Mouse (Mus musculus) embryonic facial prominence, embryonic 11.5 days (tissue): ENCODE measurements at regions not wholly inside any gene's neighbourhood (a gene's known extent, or its start where the extent isn't known, plus 50 kb on each side); places are given as distances from the start of the nearest gene placed in this dataset. TPM values are rescaled to one million over a fixed set of nuclear protein-coding genes. Genes with fewer than 3 reads are reported as not detected.

ENCODE experiments used
- ATAC-seq: fragments of 200-750 bp; cut with Nextera tagmentation; replicated peaks from 2 replicates; pipeline ENCODE4 v1.8.0; 2017; ENCODE audit warnings: low read depth; ENCODE audit not compliant: insufficient number of reproducible peaks, low FRiP score, low TSS enrichment
- DNase-seq: peaks from one replicate; pipeline ENCODE4 v3.0.0-alpha.2; 2015; ENCODE audit warnings: low spot score
- H3K27ac ChIP-seq: fragments of 300-500 bp; sonication (generic); replicated peaks from 2 replicates; pipeline ENCODE4 v1.5.1; 2014; ENCODE audit warnings: mild to moderate bottlenecking, low read depth, low read length, control low read depth
- H3K27me3 ChIP-seq: fragments of 300-500 bp; sonication (generic); 2 replicates; pipeline ENCODE4 v1.6.1; 2014; ENCODE audit warnings: mild to moderate bottlenecking, low read length, moderate library complexity, mixed read lengths; ENCODE audit not compliant: control insufficient read depth, insufficient read depth
- H3K36me3 ChIP-seq: fragments of 300-500 bp; sonication (generic); replicated peaks from 2 replicates; pipeline ENCODE4 v1.6.1; 2014; ENCODE audit warnings: low read depth, mild to moderate bottlenecking, low read length, moderate library complexity, mixed read lengths; ENCODE audit not compliant: control insufficient read depth, insufficient read depth
- H3K4me1 ChIP-seq: fragments of 300-500 bp; sonication (generic); 2 replicates; pipeline ENCODE4 v1.6.1; 2014; ENCODE audit warnings: low read length, mixed read lengths; ENCODE audit not compliant: control insufficient read depth, insufficient read depth
- H3K4me2 ChIP-seq: fragments of 300-500 bp; sonication (generic); 2 replicates; pipeline ENCODE4 v1.6.1; 2014; ENCODE audit warnings: low read depth, mild to moderate bottlenecking, control low read depth, low read length, moderate library complexity
- H3K4me3 ChIP-seq: fragments of 300-500 bp; sonication (generic); 2 replicates; pipeline ENCODE4 v1.5.1; 2014; ENCODE audit warnings: low read depth, low read length, control low read depth
- H3K9ac ChIP-seq: fragments of 300-500 bp; sonication (generic); replicated peaks from 2 replicates; pipeline ENCODE4 v1.6.1; 2014; ENCODE audit warnings: mild to moderate bottlenecking, control low read depth, low read length
- H3K9me3 ChIP-seq: fragments of 300-500 bp; sonication (generic); replicated peaks from 2 replicates; pipeline ENCODE4 v1.6.1; 2016; ENCODE audit warnings: mild to moderate bottlenecking, low read length, inconsistent platforms, mixed read lengths; ENCODE audit not compliant: control insufficient read depth
- whole genome bisulfite sequencing: fragments of 180-500 bp; shearing (Covaris S2); extraction: QIAGEN DNeasy Blood & Tissue Kit; methylation state at CpG from one replicate; pipeline ENCODE4 v1.1.7; 2014; 5-methylcytosine and 5-hydroxymethylcytosine counted together
- microRNA-seq: library from miRNA; unstranded; fragments of <30 nt; microRNA quantifications from one replicate; pipeline ENCODE4, GENCODE M21; 2016; ENCODE audit warnings: borderline number of aligned reads

GRCm38 (mm10) chr16:19894435-19894994, 88.3 kb downstream of the Klhl6 start:
- DNase-seq (no peak), ATAC-seq (no peak)
- no peaks in the 10 kb centered on the region for H3K4me1 ChIP-seq
- WGBS: 82% methylated on average over 9 of the region's 9 CpGs
- no peaks in the 10 kb centered on the region for H3K27me3 ChIP-seq
- H3K9ac ChIP-seq: no peak overlapping the region
- no peaks in the 10 kb centered on the region for H3K36me3 ChIP-seq
- no peak overlapping the region for H3K4me2 ChIP-seq
- no peaks in the 10 kb centered on the region for H3K9me3 ChIP-seq
- no peak overlapping the region for H3K27ac ChIP-seq
- no peak overlapping the region for H3K4me3 ChIP-seq

Small RNA genes in the stretch of these regions (microRNA-seq; reads per million reads assigned to microRNA genes)
- gene Gm27883: not detected
